Mouse (Mus musculus) bone marrow, adult 2 months (tissue): ENCODE measurements around the gene Khk.

Source experiments
- CTCF ChIP-seq: fragments of 200-500 bp; IDR thresholded peaks from 2 replicates; pipeline ENCODE4 v1.5.1; 2011; ENCODE audit warnings: low read length, control low read depth; ENCODE audit not compliant: control insufficient read depth, insufficient read depth
- POLR2A ChIP-seq: fragments of 200-500 bp; IDR thresholded peaks from 2 replicates; pipeline ENCODE4 v1.6.1; 2011; ENCODE audit warnings: low read depth, mild to moderate bottlenecking, control low read depth, low read length, borderline replicate concordance; ENCODE audit not compliant: control insufficient read depth

DNA sequence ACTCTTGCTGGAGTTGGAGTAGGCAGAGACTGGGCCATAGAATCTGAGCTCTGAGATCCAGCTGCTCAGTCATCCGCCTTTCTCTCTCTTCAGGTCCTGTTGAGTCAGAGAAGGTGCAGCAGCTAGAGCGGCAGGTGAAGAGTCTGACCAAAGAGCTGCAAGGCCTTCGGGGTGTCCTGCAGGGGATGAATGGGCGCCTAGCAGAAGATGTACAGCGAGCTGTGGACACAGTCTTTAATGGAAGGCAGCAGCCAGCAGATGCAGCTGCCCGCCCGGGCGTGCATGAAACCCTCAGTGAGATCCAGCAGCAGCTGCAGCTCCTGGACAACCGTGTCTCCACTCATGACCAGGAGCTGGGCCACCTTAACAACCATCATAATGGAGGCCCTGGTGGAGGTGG is 4.4 kb upstream of the Khk start:
- TF ChIP-seq CTCF (no peak), POLR2A (no peak)
